8 mouse cellular contexts compared by ENCODE assay signal in the genomic region with DNA sequence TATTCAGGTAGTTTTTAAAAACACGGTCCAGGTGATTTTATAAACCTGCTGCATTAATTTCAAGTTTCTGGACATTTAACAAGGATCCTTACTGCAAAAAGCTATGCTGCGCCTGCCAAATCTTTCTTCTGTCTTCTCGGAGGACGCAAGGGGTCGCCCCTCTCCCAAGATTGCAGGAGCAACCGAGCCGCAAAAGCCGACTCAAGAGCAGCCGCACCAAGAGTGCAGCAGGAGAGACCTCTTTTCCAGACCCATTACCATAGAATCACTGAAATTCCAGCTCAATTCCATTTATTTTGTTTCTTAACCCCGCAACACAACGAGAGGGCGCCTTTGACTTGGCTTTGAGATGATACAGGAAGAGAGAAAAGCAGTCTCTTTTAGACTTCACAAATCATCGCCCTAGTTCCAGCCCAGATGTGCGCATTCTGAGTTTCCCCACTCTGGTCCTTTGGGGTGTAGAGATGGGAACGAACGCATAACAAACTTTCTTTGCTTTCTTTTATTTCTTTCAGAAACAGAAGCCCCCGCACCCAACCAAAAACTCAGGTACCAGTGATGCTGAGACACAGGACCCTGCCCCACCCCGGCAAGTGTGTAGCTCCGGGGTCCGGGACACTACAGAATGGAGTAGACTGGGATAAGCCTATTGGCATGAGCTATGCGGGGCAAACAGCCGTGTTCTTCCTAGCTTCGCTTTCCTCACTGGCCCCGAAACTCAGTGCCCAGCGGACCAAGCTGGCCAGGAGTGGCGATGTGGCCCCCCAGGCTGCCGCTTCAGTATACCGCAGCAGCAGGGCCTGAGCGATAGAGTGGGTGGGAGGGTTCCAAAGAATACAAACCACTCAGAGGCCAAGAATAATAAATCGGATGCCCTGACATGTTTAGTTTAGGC. TPM values are rescaled to one million over a fixed set of nuclear protein-coding genes. Genes with fewer than 3 reads are reported as not detected.
DNase-seq lines count a peak whose midpoint lies in the region; ATAC-seq lines count a peak whose summit lies in the region.

No protein-coding gene starts in this region.

- H3K9ac ChIP-seq in embryonic facial prominence, embryonic 13.5 days = peak overlapping the region; percentile 82
- peak overlapping the region; percentile 33; the same call in 1 of the 2 replicates for H3K9ac ChIP-seq in midbrain, embryonic 11.5 days (ENCODE audit: low read length)

- intact Hi-C loops in left cerebral cortex, postnatal 4 days (cut with DNase I) = loop anchor here (1.0 to 10.0 kb wide), 4 partner anchors 269 to 1052 kb away; no protein-coding TSS in a partner anchor

- H3K4me2 ChIP-seq in embryonic facial prominence, embryonic 13.5 days = peak overlapping the region; percentile 91
- peak overlapping the region; percentile 96 for H3K4me2 ChIP-seq in midbrain, embryonic 11.5 days

- H3K9me3 ChIP-seq in embryonic facial prominence, embryonic 13.5 days = no peaks in the 10 kb centered on the region
- H3K9me3 ChIP-seq in midbrain, embryonic 11.5 days (ENCODE audit: control insufficient read depth, low read length) = no peaks in the 10 kb centered on the region

- peak; percentile 71 for DNase-seq in brain, embryonic 18.5 days (ENCODE audit: low read depth, low spot score)
- peak; percentile 33 for DNase-seq in heart, adult 8-10 months (ENCODE audit: low spot score)
- DNase-seq in kidney, adult 18-20 months = peak; percentile 63
- peak; percentile 89 for DNase-seq in left cerebral cortex, postnatal 4 days
- peak; percentile 96 for DNase-seq in midbrain, embryonic 11.5 days (ENCODE audit: low spot score, missing footprints)
- DNase-seq in skeletal muscle tissue, adult 2 months (ENCODE audit: low read depth, low spot score) = peak; percentile 21

- peaks cover 18% of the 10 kb centered on the region; the same call in 1 of the 2 replicates for H3K4me1 ChIP-seq in embryonic facial prominence, embryonic 13.5 days
- peaks cover 12% of the 10 kb centered on the region for H3K4me1 ChIP-seq in midbrain, embryonic 11.5 days (ENCODE audit: control insufficient read depth, insufficient read depth, low read length)

- H3K36me3 ChIP-seq in embryonic facial prominence, embryonic 13.5 days = no peaks in the 10 kb centered on the region
- H3K36me3 ChIP-seq in midbrain, embryonic 11.5 days (ENCODE audit: control insufficient read depth, insufficient read depth, low read length) = no peaks in the 10 kb centered on the region

- peak overlapping the region; percentile 74 for H3K27ac ChIP-seq in embryonic facial prominence, embryonic 13.5 days
- no peak overlapping the region for H3K27ac ChIP-seq in midbrain, embryonic 11.5 days (ENCODE audit: low read depth, low read length)

- H3K4me3 ChIP-seq in embryonic facial prominence, embryonic 13.5 days = peak overlapping the region; percentile 78
- H3K4me3 ChIP-seq in midbrain, embryonic 11.5 days (ENCODE audit: low read depth, low read length) = peak overlapping the region; percentile 59

- peaks cover 12% of the 10 kb centered on the region; the same call in 1 of the 2 replicates for H3K27me3 ChIP-seq in embryonic facial prominence, embryonic 13.5 days
- H3K27me3 ChIP-seq in midbrain, embryonic 11.5 days (ENCODE audit: control insufficient read depth, insufficient read depth, low read length) = peaks cover 17% of the 10 kb centered on the region

- WGBS in embryonic facial prominence, embryonic 13.5 days = under 1% methylated on average over 30 of the region's 30 CpGs
- 1% methylated on average over 30 of the region's 30 CpGs for WGBS in midbrain, embryonic 11.5 days

- ATAC-seq in embryonic facial prominence, embryonic 13.5 days (ENCODE audit: insufficient number of reproducible peaks, insufficient read depth, low FRiP score, low TSS enrichment, low read depth) = peak; percentile 49
- ATAC-seq in midbrain, embryonic 11.5 days (ENCODE audit: low FRiP score) = peak; percentile 67
- no peak for ATAC-seq in erythroid progenitor cell, adult 5-6 weeks (replicated peaks; ENCODE audit: low FRiP score, poor library complexity, severe bottlenecking)

RNA-seq across cellular contexts. Expression of gene Rspo3, which starts 2.6 kb away (rescaled TPM):
- polyA plus RNA-seq in embryonic facial prominence, embryonic 13.5 days (2015; fragmentation: Nextera tagmentation; extraction: Ambion mirVana) = 20.2 and 23.2 TPM in 2 replicates
- total RNA-seq in heart, adult 8-10 months (2022) = under 1 TPM; 0.22 to 0.53 (median 0.24) TPM
- total RNA-seq in left cerebral cortex, postnatal 4 days (2021) = 1 to 10 TPM; 5.2 to 6.0 TPM
- 11.0 and 12.5 TPM in 2 replicates for polyA plus RNA-seq in midbrain, embryonic 11.5 days (2014; fragmentation: Nextera tagmentation; extraction: Ambion mirVana)
- not detected in 2 replicates for total RNA-seq in erythroid progenitor cell, adult 5-6 weeks (2015; ENCODE audit: low replicate concordance)
- not detected in 2 replicates for total RNA-seq in erythroid progenitor cell, adult 5-6 weeks (2017; ENCODE audit: low replicate concordance)

Comparison
In these comparisons a context has a peak if more than half of its experiments do, and no peak if none do; other contexts are left out.
1. DNase-seq: peak in every context shown above with its lines; median percentile 96 in midbrain, embryonic 11.5 days; 89 in left cerebral cortex, postnatal 4 days; 71 in brain, embryonic 18.5 days; 63 in kidney, adult 18-20 months; 33 in heart, adult 8-10 months; 21 in skeletal muscle tissue, adult 2 months.
2. RNA of gene Rspo3, which starts 2.6 kb away (total RNA-seq): 5.2 to 6.0 TPM in left cerebral cortex, postnatal 4 days; 0.22 to 0.53 TPM in heart, adult 8-10 months and not detected in erythroid progenitor cell, adult 5-6 weeks; every median in the first group is over 4 times any median in the second.